Mouse (Mus musculus) cerebellum, adult 11-12 months (tissue): Measurements from ENCODE around the gene Hps4.
"Not testable (repeated sequence)": the region's sequence is repeated elsewhere in the genome, so short reads cannot be mapped to it uniquely, and the experiment has no call there.

Experiments
- DNase-seq: peaks from one replicate; pipeline ENCODE4 v3.0.0; 2022

The Hps4 gene

DNA sequence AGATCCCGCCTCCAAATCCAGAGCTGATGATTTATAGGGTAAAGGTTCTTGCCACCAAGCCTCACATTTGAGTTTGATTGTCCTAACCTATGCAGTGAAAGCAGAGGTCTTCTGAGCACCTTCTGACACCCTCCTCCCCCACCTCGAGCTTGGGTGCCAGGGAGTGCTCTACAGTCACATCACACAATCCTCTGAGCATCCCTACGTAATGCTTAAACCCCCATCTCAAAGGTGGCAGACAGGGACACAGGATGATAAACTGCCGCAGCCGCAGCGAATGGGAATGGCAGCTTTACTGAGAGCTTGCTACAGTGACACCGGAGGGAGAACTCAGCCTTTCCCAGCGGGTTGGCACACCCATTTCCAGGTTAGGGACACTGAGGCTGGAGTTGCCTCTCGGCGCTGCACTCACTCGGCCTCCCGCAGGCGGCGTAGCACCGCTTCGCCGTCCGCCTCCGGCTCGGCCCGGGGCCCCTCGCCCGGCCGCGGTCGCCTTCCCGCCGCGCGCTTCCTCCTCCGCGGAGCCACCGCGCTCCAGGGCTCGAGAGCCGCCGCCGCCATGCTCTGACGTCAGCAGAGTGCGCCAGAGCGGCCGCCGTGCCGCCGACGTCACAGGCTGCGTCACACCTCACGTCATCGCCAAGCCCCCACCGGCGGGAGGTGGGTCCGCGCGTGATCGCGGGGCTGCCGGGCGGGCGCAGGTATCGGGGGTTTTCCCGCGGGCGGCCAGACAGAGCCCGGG lies at the start of gene Hps4, which contains the start of gene Srrd:
TSS of gene Hps4 (plus strand) at position 621 of the 742 bp plus-strand sequence.
TSS of gene Srrd (minus strand) at position 578 of the 742 bp plus-strand sequence.
- DNase-seq, result peak; percentile 82

DNA sequence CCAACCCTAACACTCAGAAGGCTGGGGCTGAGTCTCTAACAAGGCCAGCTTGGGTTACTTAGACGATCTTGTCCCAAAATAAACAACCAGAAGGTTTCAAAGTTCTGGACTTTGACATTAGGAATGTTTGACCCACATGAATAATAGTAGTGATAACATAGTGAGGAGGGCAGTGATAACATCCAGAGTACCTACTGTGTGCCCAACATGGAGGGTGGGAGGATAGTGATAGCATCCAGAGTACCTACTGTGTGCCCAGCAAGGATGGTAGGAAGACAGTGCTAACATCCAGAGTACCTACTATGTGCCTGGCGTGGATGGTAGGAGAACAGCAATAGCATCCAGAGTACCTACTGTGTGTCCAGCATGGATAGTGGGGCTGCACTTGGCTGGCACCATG lies 49.1 kb upstream of the Hps4 start:
- DNase-seq, result no peak

DNA sequence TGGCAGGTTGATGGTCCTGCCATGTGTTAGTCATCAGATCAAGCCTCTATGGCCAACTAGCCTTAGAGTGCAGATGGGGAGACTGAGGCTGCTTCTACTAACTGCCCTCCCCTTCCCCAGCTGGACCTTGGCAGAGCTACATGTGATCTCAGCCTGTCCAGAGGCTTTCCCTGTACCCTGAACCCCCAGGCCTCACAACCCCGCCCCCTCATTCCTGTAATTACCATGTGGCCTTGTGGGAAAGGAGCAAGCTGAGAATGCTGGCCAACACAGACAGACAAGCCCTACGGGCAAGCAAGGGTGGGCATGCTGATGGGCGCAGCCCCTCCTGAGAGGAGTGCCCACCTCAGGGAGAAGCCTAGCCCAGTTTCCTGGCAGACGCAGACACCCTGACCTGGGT lies 48.2 kb upstream of the Hps4 start:
- no peak for DNase-seq

DNA sequence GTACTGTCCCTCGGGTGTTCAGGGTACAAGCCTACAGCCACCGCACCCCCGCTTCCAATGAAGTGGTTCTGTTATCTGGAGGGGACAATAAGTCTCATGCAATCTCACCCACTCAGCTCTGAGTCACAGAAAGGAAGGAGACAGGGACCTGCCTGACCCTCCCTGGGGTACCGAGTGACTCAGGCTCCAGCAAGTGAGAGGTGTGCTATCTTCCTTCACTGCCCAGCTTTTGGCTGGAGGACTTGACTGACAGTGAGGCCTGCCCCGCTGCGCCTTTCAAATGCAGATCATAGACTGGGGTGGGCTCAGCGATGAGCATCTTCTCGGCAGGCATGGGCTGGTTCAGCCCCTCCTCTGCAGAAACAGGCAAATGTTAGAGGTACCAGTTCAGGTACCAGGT lies 47.7 kb upstream of the Hps4 start:
- no peak for DNase-seq

DNA sequence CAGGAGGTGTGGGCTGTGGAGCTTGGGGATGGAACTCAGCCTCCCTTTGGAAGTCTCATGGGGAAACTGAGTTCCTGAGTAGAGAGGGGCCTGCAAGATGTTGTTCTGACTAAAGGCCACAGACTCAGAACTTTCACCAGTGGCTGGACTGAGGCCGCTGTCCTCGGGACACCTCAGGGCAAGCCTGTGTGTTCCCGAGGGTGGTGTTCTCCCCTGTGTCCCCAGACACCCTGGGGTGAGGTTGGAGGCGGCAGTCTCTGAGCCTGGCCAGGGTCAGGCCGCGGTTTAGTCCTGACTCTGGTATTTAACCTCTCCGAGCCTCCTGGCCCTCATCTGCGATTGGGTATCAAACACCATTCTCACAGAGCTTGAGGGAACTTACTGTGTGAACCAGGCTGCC lies 47.3 kb upstream of the Hps4 start:
- DNase-seq, result no peak

DNA sequence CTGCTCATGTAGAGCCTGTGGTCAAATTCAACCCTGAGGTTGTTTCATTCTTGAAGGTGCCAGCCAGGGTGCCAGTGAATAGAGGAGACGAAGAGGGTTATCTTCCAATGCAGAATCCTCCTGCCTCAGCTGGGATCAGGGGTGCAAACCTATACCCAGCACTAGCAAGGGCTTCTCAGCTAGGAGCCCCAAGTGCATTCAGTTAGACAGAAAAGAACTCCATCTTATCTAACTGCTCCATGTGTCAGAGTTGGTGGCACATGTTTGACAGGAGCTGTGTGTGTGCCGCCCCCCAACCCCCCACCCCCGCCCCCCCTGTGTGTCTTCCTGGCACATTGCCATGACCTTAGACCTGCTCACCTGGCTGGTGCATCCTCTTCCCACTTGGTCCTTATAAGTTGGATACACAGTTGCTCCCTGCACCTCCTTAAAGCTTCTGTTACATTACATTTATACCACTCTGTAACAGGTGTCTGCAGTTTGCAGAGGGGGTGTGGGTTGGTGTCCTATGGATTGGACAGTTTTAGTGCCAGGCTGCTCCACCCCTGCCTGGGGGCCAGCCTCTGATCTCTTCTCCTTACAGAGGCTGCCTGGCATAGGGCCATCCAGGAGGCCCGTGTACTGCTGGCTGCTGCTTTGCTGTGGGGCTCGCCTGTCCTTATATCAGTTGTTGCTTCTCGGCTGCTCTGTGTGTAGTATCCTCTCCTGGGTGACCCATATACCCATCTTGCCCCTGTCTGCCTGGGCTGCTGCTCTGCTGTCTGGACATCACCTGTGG lies 46.3 kb upstream of the Hps4 start:
- no peak for DNase-seq

DNA sequence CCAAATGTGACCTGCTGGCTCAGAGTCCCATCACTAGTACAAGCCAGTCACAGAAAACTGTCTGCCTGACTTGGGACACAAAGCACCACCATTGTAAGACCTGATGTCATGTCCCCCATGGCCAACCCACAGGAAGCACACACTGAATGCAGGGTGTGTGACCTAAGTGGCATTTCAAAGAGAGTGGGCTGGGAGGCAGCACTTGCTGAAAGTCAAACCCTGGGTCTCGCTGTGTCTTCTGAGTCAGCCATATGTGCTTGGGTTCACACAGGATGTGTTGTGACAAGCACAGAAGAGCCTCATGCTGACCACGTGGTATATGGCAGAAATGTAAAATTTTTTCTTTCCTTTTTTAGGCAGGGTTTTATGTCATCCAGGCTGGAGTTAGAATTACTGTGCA lies 45.6 kb upstream of the Hps4 start:
- DNase-seq, result no peak

DNA sequence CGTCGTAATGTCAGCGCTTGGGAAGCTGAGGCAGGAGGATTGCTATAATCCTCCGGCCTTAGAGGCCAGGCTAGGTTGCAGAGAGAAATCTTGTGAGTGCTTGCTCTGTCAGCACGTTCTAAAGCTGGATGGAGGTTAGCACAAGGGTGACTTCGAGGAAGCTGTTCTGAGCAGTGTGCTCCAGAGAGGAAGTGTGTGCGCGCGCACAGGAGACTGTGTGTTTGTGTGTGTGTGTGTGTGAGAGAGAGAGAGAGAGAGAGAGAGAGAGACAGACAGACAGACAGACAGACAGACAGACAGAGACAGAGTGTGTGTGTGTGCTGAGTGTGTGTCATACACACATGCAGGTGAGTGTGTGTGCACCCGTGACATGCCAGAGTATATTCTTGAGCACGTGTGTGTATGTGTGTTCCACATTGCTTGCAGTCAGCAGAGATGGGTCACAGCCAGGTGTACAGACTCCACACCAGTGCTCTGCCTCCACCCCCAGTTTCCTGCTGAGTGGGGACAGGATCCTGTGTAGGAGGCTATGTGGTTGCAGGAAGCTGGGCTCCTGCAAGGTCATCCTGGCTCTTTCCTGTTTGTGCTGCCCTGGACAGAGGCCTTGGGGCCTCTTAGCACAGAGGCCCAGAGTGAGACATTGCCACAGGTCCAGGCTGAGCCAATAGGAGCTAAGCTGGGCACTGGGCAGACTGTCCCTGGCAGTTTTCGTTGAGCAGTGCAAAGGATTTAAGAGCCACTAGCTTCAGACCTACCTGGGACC lies 44.5 kb upstream of the Hps4 start:
- DNase-seq, result no peak

DNA sequence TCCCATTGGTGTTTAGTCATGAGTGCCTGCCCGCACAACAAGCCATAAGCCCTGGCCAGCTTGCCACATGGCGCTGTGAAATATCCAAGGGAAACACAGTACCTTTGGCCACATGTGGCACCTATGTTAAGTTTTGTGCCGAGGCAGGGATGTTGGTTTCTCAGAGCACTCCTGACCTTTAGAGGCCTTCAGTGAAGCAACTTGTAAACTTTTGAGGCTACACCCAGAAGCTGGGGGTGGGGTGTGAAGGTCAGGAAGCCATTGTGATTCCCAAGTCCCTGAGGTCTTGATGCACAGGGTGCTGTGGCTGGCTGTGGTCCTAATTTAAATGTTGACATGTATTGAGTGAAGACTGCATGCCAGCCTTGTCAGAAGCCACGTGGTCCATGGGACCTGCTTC lies 43.5 kb upstream of the Hps4 start:
- DNase-seq, result no peak

DNA sequence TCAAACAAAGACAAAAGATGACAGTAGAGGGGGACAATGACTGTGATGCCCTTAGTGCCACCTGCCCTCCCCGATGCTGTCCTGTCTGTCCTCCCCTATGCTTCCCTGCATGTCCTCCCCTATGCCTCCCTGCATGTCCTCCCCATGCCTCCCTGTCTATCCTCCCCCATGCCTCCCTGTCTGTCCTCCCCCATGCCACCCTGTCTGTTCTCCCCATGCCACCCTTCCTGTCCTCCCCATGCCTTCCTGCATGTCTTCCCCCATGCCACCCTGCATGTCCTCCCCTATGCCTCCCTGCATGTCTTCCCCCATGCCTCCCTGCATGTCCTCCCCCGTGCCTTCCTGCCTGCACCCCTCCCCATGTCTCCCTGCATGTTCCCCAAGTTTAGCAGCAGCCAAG lies 42.8 kb upstream of the Hps4 start:
- no peak for DNase-seq

DNA sequence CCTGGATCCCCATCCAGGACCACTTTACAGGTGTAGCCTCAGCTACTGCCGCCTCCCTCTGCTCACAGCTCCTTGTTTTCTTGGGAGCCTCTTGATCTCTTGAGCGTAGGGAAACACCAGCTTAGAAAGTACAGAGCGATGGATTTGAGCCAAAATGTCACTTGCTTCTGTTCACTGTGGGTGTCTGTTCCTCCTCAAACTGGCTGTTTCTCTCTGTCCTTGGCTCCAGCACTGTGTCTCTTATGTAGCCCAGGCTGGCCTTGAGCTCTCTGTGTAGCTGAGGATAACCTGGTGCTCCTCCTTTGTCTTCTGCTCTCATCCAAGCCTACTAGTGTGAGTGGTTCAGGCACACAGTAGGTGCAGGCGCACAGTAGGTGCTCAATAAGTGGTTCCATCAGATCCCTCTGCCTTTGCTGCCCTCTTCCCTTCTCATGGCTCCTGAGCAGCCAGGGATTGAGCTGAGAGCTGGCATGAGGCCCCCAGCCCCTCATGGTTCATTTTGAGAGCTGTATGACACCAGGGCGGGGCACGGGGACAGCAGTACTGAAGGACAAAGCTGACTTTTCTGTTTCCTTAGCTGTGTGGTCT lies 42.1 kb upstream of the Hps4 start:
- no peak for DNase-seq

DNA sequence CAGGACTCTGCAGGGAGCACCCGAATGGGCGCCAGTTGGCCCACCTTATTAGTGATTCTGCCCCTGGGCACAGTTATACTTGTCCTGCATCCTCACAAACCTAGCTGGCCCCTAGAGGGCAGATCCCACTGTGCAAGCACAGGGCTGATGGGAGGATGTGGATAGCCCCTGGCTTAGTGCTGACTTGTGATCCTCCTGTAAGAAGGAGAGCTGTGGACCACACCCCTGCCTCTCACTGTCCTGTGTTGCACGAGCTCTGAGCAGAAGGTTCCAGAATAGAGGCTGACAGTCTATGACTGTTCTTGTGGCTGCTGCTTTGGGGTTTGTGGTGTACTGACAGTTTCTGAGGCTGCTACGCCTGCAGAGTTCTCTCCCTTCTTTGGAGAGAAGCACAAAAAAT lies 41.2 kb upstream of the Hps4 start:
- DNase-seq, result no peak

DNA sequence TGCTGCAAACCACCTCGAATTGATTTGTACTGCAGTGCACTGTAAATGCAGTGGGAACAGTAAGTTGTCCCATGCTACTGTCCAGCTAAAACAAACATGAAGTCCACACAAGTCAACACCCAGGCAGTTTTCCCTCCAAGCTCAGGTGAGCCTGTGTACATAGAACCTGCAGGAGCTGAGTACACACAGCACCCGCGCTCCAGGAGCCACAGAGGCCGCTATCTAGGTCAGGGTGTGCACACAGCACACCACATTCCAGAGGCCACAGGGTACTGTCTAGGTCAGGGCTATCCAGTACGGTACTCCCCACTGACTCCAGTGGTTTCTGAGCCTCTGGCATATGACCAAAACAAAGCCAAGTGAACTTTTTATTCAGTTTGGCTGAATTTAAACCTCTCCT lies 40.6 kb upstream of the Hps4 start:
- no peak for DNase-seq

DNA sequence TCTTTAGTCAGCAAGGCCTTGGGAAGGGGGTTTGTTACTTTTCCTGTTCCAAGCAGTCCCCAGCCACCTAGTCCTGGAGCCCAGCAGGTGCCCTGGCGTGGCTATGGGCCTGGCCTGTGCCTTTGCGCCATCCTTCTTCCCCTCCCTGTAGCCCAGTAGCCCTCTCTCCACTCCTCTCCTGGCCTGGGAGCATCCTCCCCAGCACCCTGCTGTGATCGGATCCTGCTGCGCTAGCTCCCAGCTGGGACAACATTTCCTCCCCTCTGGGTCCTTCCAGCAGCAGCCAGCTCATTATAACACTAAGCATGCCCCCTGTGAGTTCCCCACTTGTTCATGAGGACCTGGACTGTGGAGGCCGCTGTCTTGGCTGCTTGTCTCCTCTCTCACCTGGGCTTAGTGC lies 37.0 kb upstream of the Hps4 start:
- no peak for DNase-seq

DNA sequence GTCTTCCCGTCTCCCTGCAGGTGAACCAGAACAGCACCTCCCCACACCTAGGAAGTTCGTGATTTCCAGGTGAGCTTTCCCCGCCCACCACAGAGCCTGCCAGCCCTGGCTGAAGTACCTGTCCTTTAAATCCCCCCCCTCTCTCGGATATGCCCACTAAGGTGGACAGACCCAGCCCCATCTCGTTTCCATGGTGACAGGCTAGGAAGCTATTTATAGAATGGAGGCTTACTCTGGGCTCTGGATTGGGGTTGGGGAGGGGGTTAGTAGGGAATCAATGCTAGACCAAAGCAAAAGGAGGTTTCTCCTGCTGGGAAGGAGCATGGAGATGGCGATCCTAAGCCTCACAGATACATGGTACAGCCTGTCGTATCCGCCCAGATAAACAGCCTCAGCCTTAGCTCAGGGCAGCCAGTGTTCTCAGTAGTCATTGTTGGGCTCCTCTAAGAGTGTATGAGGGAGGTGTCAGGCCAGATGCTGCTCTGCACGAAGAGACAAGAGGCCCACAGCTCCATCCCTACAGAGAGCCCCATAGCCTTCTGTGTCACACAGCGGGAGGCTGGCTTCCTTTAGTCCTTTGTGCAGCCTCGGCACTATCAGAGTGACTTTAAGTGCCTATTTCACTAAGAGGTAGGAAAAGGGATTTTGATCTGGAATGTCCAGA lies 29.5 kb upstream of the Hps4 start:
- DNase-seq, result no peak

DNA sequence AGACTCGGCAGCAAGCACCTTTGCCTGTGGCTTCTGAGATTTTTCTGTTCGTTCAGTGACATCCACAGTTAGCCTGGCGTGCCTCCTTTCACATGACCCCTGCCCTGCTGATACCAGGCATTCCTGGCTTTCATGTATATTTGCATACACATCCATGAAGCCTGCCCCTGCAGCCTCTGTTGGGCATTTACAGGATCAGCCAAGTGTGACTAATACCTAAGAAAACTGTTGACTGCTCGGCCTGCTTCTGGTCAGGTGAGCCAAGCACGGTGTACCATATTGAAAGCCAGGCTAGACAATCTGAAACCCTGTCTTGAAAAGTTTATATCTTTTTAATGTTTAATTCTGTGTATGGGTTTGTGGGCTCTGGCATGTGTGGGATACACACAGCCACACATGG lies 26.4 kb upstream of the Hps4 start:
- no peak for DNase-seq

DNA sequence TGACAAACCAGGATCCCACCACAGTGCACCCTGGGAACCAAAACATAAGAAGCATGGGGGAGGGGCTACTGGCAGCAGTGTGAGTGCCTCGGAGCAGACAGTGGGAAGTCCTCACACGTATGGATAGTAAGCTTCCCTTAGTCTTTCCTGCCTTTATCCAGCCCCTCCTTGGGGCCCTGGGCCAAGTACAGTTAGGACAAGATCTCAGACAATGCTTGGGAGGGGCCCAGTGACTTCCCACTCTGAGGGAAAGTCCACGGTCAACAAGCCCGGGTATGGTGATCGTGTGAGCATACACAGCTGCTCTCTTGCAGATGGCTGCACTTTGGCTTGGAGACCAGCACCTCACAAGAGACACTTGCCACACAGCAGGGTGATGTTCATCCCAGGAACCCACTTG lies 25.6 kb upstream of the Hps4 start:
- no peak for DNase-seq

DNA sequence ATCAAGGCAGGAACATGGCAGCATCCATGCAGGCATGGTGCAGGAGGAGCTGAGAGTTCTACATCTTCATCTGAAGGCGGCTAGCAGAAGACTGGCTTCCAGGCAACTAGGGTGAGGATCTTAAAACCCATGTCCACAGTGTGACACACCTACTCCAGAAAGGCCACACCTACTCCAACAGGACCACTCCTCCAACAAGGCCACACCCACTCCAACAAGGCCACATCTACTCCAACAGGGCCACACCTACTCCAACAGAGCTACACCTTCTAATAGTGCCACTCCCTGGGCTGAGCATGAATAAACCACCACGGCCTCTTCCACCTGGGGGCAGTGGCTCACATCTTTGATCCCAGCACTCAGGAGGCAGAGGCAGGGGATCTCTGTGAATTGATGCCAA lies 23.5 kb upstream of the Hps4 start:
- DNase-seq, result not testable (repeated sequence)

DNA sequence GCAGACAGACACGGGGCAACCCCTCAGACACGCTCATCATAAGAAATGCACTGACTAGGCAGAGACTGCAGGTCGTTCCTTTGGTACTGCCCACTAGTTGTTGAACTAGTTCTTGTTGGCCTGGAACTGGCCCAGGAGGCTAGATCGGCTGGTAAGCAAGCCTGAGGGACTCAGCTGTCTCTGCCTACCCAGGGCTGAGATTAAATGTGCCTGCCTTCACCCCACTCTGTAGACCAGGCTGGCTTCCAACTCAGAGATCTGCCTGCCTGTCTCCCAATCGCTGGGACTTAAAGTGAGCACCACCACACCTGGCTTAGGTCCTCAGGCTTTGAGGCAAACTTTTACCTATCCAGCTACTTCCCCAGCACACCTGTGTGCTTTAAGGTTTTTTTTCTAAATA lies 22.5 kb upstream of the Hps4 start:
- DNase-seq, result no peak

DNA sequence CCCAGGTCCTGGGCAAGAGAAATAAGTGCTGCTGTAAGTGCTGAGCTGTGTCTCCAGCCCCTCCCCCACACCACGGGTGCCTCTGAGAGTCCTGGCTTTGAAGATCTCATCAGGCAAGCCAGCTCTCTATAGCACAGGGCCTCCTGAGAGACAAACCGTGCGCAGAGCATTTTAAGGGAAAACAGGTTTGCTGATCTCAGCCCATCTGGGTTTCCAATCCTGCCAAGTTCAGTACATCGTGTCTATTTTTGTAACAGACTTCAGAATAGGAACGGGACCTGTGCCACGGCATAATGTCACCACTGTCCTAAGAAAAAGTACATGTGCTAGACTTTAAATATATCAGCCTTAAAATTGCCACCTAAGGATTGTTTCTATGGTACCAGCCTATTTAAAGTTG lies 21.9 kb upstream of the Hps4 start:
- DNase-seq, result peak; percentile 65

DNA sequence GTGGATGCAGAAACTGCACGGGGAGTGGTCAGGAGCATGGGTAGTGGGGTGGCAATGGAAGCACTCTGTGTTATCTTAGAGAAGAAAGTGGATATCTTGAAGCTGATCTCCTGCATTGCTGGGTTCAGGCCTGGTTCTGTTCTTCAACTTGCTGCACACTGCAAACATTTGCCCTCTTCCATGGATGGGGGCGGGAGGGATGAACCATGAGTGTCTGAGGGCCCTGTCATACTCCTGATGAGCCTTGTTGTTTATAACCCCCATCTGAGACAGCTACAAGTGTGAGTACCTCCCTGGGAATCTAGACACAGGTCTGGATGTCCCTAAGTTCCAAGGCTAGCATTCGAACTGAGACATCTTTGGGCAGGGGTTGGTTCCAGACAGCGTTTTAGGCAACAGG lies 21.5 kb upstream of the Hps4 start:
- DNase-seq, result no peak

DNA sequence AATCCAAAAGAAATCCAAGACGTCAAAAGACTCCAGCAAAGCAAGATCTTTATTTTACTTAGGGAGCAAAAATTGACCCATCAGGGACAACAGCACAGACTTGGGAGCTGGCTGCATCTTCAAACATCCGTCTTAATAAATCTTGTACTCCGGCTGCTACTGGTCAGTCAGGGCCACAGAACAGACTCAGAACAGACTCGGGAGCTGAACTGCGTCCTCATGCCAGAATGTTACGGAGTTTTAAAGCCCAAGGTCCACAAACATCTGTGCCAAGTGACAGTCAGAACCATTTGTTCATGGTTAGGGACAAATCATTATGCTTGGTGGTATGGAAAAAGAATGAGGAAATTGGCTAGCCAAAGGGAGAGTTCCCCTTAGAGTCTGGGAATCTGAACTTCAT lies 19.6 kb upstream of the Hps4 start:
- DNase-seq, result no peak
